Mouse (Mus musculus) lung, adult 18-20 months (tissue): ENCODE measurements around the gene Dbh.

Experiments used
- DNase-seq, 2 experiments: peaks; one replicate each; pipeline ENCODE4 v3.0.0; 2022; ENCODE audit warnings: mixed read lengths in 2 of 2

Gene Dbh

DNA sequence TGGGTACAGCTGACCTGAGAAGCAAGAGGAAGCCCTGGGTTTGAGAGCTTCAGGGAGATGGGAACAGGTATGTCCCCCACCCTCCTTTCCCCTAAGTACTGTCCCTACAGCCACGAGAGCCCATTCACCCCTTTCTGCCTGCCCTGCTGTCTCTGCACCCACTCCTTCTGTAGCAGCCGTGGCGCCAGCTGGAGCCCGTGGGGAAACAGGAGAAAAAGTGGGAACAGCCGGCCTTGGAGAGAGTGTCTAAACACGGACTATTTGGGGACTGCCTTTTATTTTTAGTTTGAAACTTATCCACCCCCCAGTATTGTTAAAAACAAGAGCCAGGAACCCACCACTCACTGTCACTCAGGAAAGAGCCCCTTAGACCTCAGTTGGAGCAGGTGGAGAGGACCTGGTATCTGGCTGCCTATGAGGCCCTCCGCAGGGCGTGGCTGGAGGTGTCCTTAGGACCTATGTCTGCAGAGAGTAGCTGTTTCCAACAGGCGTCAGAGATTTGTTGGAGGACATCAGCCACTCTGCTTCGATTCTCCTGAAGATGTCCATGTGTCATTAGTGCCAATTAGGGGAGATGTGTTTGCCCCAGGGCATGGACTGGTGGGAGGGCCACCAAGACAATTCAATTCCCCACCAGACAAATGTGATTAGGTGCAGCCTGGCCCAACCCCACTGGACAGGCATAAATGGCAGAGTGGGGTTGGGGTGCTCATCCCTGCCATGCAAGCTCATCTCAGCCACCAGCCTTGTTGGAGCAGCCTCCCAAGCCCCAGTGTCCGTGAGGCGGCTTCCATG, at the start of gene Dbh:
Dbh (plus strand) TSS at position 438 of the 795 bp plus-strand sequence.
- no peak for DNase-seq

DNA sequence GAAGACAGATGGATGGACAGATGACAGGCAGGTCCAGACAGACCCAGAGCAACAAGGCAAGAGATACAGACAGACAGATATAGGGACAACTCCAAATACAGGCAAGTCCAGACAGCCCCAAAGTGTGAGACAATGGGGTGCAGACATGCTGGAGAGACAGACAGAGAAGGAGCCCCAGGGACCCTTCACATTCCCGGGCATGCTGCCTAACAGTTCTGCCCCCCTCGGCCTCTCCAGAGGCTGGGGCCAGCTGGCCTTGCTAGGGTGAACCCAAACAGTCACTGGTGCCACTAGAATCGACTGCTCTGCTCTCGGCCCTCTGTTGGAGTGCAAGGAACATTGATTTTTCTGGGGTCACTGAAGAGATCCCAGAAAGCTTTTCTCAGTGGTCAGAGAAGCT, 46.6 kb upstream of the Dbh start:
- peak in 1 of 2 experiments; percentile 9 for DNase-seq

DNA sequence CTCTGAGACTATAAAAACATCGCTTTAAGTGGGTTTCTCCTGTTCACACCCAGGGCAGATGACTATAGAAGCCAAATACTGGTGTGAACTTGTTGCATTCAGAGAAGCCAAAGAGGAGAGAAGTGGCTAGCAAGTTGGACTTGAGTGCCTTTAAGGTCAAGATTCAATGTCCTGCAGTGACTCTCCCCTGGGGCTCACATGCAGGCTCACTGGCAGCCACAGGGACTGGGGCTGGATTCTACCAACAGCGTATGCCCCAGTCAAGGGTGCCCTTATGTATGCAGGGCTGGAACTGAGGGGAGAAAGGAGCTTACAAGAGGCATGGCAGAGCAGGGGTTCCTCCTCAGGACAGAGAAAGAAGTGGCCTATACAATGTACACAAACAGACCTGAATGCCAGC, 45.3 kb upstream of the Dbh start:
- DNase-seq = no peak

DNA sequence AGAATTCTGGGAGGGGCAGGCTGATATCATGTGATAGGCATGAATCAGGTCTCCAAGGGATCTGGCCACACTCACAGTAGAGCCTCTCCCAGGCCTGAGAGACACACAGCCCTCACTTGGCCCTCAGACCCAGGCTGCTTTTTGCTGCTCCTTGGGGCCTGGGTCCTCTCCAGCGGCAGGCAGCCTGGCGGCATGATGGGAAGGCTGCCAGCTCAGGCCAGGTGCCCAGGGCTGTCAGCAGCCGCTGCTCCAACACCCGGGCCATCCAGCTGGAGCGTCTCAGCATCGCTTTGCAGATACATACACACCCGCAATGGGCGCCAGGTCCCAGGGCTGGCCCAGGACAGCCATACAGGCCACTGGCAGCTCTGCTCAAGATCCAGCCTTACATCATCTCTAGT, 44.8 kb upstream of the Dbh start:
- peak; percentile 38 to 47 for DNase-seq

DNA sequence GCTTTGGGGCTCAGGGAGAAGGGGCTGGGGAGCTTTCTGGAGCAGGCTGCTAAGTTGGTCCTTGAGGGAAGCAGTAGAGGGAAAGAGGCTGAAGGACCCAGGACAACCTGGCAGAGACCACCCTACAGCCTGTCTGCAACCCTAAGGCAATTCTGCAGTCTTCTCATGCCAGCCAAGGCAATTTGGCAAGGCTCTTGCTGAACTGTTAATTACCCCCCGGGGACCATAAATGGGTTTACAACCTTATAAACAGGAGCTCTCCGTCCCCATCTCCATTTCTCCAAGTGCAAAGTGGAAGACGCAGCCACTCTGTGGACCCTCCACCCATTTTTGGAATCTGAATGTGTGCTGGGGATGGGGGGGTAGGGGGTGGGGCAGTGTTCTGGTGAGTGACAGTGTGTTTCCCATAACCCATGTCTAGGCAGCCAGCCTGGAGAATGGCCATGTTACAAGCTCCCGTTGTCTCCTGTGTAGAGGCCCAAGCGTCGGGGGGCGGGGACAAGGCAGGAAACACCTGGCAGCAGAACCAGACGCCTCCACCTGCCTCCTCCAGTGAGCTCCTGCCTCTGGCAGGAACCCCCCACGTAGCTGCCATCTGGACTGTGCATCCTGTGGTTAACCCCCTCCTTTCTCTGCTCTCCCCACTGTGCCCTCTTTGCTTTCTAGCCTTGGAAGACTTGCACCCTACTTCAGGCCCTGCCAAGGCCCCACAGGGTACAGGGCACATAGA, 43.2 kb upstream of the Dbh start:
- peak in 1 of 2 experiments; percentile 26 for DNase-seq

DNA sequence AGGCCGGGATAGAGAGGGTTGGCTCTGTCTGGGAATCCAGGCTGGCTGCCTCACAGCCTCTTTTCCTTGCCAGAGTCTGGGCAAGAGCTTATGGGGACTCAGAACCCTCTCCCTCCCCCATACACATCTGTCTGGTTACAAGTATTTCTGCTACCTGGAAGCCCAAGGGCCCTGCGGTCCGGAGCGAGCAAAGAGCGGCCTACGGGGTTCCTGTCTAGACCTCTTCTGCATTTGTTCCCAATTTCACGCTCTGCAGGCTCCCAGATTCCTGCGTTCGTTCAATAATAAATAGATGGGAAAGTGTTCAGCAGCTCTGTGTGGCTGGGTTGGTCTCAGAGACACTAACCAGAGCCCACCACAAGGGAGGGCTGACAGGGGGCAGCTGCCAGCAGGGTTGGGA, 42.5 kb upstream of the Dbh start:
- no peak for DNase-seq

DNA sequence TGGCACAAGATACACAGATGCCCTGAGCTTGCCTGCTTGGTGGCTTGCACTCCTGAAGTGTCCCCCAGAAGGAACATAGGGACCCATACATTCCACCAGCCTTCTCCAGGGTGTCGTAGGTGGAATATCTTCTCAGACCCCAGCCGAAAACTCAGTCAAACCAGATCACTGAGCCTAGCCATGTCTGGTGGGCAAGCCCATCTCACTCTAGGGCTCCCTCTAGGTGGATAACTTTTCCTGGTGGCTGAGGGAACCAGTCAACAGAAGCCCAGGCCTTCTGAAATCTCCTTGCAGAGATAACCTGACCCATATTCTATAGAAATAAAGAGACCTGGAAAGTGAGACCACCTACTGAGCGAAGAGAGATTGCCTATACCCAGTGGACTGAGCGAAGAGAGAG, 41.9 kb upstream of the Dbh start:
- no peak for DNase-seq

DNA sequence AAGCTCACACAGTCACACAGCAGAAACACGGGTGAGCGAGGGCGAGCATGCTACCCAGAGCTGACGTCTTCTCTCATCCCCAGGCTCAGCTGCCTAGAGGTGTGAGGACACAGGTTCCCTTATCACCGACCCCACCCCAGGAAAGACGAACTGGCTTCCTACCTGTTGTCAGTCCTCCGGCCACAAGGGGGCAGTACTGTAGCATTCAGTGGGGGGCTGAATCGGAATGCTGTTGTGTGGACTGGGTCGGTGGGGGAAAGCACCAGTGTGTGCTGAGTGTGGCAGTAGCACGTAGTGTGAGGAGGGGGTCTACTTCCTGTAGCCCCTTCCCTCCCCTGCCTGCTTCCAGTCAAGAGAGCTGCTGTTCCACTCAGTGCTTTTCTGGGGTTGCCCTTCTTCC, 39.1 kb upstream of the Dbh start:
- peak; percentile 34 to 41 for DNase-seq

DNA sequence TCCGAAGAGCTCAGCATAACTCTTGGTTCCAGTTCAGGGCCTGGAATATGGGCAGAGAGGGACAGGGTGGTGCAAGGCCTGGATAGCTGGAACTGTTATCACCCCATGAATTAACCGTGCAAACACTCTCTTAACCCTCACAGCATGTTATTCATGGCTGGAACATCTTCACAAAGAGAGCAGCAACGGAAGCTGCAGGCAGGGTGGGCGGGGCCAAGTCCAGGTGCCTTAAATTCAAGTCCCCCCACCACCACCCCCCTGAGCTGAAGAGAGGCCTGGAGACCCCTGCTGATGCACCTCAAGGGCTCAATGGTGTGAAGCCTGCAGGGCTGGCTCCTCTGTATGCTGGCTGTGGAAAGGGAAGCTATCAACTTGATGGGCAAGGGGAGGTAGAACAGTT, 38.5 kb upstream of the Dbh start:
- DNase-seq = no peak

DNA sequence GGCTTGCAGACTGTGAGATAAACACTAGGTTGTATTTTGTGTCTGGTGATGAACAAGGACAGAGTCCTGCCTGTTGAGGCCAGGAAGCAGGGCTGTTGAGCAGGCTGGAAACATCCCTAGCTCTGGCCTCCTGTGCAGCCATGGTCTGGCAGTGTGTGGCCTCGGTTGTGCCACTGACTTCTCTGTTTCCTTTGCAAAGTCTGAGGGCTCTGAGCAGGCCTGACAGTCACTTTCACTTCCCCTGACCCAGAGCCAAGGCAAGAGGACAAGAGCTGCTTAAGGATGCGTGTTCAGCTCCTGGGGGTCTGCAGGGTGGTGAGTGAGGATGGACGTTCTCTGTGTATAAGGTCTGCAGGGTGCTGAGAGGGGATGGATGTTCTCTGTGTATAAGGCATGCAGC, 36.0 kb upstream of the Dbh start:
- DNase-seq = no peak

DNA sequence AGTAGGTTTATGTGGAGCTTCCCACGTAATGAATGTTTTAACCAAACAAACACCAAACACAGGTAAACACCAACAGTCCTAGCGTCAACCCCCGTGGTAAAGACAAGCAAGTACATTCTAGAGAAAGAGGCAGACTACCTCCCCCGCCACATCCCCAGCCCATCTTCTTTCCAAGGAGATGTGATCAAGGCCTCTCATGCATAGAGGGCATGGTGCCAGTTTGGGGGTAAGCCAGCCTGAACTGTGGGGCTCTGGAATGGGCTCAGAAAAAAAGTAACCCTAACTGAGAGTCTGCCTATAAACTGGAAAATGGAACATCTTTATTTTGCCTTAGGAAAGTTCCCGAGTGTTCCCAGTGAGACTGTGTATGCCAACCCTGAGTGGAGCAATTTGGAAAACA, 29.1 kb upstream of the Dbh start:
- no peak for DNase-seq

DNA sequence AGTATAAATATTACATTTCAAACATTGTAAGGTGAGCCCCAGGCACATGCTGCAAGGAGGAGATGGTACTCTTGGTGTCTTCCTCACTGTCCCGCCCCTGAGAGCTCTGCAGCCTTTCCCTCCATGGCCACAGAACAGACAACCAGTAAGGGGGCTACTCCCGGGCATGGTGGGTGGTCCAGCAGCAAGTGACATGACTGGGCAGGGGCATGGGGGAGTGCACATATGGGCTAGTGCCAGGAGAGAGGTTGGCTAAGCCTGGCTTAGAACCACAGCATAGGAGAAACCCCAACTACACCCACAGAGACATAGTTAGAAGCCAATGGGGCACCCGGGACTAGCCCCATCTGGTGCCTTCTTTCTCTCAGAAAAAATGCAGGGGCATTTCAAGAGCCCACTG, 28.7 kb upstream of the Dbh start:
- DNase-seq = no peak

DNA sequence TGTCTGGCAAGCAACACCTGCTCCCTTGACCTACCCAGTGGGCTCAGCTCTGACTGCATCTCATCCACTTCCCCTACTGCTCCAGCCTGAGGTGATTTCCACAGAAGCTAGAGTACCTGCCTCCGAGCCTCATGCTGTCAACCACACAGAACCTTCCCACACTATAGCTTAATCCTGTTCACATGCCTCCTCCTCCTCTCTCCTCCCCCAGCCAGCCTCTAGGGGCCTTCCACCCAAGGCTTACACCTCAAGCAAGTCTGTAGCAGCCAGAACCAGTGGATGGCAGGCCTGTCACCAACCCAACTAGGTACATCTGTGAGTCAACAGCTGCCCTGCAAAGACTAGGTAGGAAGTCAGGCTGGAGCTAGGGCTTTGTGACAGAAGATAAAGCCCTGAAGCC, 28.2 kb upstream of the Dbh start:
- DNase-seq = no peak

DNA sequence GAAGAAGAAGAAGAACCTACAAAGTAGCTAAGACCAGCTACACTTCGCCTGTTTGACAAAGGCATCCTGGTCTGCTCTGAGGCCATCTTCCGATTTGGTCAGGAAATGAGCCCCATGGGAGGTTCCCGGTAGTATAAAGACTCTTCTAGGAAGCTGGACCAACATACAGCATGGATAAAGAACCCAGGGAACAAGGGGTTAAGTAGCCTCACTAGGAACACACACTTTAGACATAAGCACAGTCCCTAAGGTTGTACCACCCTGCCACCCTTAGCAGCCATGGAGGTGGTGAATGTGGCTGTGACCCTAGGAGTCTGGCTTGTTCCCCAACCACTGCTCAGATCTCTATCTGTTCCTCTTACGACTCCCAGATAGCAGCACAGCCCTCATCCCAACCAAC, 26.7 kb upstream of the Dbh start:
- DNase-seq = no peak

DNA sequence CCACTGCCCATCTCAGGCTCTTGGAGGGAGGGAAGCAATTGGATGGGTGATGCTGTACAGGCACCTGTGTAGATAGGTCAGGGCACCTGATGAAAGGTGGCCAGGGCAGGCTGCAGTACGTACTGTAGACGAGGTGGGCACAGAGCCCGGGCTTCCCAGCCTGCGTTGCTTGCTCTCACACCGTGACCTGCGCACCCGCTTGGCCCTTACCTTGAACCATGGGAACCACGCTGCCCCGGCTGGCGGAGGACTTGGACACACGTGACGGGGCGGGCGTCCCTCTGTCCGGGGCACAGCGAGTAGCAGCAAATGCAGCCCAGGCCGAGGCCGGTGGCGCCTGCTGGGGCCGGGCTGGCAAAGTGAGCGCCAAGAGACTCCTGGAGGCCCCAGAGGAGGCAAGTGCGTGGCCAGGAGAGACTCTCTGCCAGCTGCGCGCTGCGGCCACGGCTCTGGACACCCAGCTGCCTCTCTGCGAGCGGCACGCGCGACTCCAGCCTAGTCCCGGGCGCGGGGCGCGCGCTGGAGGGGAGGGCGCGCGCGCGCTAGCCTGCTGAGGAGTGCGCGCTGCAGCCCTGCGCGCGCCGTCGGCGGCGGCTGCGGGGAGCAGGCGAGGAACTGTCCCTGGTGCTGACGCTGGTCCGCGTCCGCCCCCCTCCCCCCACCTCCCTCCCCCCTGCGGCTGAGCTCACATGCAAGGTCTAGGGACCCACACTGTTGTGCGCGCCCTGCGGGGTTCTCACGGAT, 22.9 kb upstream of the Dbh start, which contains the start of gene Fam163b:
Fam163b (minus strand) TSS at position 542 of the 744 bp plus-strand sequence.
- no peak for DNase-seq

DNA sequence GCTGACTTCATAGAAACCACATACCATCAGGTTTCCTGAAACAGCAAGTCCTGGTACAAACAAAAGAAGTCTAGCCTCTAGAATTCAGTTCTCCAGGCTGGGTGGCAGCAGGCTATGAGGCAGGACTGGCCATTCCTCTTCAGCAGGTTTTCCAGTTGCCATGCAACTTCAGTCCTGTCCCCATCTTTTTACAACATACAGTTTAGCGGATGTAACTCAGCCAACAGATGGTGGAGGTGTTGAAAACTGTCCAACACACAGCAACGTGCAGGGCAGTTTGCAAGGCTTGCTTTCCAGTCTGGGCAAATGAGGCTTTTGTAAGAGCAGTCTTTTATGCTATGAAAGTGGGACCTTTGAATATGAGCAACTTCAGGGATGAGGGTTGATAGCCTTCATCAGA, 20.1 kb upstream of the Dbh start:
- no peak for DNase-seq

DNA sequence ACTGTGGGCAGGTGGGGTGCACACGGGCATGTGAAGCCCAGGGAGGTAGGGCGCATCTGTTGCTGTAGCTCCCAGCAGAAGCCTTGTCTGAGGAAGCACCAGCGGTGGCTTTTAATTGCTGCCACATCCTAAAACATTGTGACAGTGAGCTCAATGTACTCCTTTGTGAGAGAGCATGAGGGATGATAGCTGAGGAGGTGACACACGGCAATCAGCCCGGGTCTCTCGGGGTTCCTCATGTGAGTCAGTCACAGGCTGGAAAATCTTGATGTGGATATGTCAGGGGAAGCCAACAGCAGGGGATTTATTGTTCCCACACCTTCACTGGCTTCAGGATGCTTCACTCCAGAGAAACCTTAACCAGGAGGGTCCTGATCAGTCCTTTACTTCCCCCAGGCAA, 18.2 kb upstream of the Dbh start:
- DNase-seq = no peak

DNA sequence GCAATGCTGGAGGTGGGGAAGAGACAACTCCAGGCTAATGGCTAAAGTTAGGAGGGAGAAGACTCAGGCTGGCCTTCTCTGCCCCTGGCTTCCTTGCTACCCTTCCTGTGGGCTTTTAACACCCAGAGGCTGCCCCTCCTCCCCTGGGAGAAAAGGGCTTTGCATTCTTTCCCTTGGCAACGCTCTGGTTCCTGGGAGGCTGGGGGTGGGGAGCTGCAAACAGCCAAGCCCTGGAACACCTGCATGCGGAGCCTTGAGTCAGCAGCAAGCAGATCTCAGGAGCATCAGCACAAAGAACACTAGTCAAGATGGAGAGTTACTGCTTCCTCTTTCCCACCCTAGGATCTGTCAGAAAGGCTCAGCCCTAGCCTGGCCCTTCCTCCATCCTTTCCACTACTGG, 15.6 kb upstream of the Dbh start:
- no peak for DNase-seq

DNA sequence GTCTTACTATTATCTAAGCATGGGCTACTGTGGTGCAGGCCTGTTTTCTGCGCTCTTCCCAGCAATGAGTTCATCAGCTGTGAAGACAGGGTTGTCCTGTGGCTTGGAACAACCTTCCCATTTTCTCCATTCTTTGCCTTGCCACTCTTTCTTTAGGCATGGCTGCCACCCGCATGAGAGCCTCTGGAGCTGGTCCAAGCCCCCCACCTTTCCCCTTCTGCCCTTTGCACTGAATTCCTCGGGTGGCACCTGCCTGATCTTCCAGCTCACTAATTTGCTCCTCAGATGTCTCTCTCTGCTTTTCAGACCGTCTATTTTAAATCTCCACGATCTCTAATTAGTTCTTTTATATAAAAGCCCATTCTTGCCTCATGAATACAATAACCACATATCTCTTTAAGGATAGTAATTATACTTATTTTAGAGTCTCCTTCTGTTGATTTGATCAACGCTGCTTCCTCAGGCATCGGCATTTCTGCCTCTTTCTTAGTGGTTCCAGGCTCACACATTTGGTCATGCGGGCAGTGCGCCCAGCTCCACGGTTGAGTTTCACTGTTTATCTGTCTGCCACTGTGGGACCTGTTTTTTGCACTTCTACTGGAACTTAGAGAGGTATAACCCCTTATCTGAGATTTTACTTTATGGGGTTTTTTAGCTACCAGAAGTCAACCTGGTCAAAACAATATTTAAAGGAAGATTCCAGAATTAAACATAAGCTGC, 10.4 kb upstream of the Dbh start:
- DNase-seq = no peak

DNA sequence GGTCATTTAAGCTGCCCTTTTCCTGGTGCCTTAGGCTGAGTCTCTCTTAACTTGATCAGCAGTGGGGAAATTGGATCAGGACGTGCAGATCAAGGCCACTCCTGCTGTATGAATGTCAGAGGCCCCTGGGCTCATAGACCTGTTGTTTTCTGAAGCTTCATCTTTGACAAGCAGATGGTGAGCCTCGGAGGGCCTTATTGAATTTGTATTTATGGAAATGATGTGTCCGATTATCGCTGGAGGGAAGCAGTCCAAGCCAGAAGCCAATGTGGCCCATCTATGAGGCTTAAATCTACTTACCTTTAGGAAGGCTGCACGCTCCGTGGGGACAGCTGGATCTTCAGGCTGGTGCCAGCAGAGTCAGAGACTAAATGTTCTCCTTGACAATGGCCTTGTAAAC, 8.4 kb upstream of the Dbh start:
- no peak for DNase-seq

DNA sequence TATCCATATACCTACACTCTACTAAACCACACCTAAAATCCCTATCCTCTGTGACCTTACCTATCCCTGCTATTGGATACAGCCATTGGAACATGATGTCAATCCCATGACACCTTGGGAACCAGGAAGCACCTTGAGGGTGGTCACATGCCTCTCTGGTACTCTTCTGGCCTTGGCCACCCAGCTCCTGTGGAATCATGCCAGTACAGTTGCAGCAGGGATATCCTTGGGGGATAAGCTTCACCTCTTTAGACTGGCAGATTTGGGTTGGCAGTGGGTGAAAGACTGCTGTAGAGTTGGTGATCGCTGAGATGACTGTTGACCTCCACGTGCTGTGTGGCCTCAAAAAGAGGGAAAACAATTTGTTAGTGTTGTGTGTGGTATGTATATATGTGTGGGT, 3.5 kb upstream of the Dbh start:
- DNase-seq = no peak

DNA sequence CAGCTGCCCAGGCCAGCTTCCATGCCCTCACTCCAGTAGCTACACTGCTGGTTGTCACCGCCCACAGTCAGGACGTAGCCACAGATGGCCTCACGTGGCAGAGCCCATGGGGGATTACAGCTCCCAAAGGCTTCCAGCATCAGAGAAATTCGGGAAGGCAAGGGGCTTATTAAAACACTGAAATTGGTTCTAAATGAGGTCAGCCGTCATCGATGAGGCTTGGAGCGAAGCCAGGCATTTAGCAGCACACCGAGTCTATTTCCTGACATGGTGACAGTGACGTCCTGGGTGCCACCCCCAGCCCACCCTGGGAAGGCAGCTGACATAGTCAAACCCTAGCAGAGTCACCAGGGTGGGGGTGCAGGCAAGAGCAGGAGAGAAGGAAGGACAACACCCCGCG, 2.4 kb upstream of the Dbh start:
- no peak for DNase-seq

DNA sequence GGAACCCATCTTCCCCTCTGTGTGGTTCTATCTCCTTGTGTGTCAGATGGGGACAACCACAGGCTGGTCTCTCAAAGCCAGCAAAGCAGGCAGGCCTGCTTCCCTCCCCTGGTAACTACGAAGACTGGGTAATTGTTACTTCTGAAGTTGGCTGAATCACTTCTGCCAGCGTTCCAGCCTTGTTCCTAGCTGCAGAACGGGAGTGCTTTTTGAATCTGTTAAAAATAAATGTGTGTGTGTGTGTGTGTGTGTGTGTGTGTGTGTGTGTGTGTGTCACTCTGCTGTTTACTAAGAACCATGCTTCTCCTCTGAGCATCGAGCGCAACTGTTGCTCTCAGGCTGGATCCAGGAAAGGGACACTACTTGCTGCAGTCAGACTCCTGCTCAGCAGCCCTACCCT, 1.2 kb upstream of the Dbh start:
- no peak for DNase-seq
